Mouse (Mus musculus) cerebellum, adult 11-12 months (tissue): Measurements from ENCODE around the gene 6430571L13Rik.

Source experiments
- DNase-seq: peaks from one replicate; pipeline ENCODE4 v3.0.0; 2022

6430571L13Rik gene

DNA sequence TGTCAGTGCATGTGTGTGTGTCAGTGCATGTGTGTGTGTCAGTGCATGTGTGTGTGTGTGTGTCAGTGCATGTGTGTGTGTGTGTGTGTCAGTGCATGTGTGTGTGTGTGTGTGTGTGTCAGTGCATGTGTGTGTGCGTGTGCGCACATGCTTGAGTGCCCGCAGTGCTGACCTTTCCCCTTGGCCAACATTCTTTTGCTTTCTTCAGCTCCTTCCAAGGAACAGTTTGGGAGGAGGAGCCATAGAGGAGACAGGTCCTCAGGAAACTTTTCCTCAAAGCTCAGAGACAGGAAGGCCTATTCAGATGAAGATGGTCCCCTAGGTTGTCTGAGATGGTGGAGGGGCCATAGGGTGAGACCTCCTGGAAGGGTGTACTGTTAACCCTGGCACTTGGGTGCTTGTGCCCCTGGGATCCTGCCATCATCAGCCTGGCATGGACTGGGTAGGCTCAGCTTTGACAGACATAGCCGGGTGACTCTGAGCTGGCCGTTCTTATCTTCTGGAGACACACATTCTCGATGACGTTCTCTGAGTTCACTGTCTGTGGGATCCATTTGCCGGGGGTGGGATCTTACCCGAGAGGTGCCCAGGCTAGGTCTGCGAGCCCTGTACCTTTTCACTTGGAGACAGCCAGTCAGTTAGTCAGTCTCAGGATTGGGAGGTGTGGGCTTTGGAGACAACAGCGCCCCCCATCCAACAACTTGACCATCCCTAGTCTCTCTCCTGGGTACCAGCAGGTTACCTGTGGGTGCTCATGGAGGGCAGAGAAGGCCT is 33.1 kb upstream of the 6430571L13Rik start:
- DNase-seq, result no peak

DNA sequence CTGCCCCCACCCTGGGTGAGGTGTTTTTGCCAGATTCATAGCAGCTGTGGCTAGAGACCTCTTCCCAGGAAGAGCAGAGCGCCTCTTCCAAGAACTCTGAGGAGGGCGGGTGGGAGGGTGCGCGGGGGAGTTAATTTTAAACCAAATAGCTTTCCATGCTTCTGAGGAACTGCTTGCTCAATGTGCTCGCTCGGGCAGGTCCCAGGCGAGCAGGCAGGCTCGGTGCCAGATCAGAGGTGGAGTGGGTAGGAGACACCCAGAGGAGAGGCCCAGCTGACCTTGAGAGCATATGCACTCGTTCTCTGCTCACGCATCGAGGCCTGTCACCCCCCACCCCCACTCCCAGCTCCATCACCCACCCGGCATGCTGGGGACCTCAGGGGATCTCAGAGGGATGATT is 32.5 kb upstream of the 6430571L13Rik start:
- no peak for DNase-seq

DNA sequence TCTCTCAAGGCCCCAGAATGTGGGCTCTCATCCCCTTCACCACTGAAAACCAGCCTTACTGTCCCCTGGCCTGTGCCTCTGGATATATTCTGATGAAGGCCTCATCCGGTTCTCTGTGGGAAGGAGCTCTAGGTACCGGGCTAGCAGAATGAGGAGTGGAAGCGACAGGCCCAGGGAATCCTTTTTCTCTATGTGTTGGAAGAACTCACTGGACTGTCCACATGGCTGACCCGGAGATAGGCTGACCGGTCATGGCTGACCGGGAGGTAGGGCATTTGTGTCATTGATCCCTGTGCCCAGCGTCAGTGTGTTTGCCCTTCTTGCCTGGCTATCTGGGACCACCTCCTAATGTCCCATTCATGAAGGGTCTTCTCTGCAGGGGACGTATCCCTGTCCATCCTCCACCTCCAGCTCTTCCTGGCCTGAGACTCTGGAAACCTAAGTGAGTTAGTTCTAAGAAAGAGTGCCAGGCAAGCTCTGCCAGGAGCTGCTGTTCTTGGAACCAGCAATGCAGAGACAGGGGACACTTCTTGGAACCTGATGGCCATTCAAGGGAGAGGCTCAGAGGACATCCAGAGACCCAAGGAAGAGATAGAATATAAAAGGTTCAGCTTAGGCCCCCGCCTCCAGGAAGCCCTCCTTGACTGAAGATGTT is 31.9 kb upstream of the 6430571L13Rik start:
- DNase-seq, result no peak

DNA sequence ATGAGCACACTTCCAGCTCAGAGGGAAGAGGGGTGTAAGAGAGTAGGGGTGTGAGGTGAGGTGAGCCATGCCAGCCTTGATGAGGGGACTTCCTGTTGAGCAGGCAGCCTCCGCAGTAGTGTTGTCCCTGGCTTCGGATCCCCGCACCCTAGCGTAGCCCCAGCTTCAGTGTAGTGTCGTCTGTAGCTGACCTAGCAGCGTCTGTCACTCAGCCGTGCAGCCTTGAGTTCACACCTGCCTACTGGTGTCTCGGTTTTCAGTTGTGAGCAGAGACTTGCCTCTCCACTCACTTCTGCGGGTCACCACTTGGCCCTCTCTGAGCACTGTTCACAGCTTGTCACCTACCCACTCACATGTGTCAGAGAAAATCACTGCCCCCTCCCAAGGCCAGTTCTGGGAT is 31.2 kb upstream of the 6430571L13Rik start:
- no peak for DNase-seq

DNA sequence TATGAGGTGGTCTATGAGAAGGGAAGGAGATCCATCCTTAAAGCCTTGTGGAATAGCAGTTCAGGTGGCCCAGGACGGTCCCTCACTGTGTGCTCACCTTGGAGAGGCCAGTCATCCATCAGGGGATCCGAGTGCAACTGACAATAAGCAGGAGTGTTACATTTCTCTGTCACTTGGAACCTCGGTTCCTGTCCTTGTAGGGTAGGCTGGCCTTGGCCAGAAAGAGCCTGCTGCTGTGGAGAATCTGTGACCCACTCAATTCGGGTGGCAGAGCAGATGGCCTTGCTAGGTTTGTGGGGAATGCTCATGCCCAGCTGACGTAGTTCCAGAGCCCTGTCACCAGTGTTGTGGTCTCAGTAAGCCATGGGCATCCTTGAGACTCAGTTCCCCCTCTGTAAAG is 30.8 kb upstream of the 6430571L13Rik start:
- DNase-seq, result no peak

DNA sequence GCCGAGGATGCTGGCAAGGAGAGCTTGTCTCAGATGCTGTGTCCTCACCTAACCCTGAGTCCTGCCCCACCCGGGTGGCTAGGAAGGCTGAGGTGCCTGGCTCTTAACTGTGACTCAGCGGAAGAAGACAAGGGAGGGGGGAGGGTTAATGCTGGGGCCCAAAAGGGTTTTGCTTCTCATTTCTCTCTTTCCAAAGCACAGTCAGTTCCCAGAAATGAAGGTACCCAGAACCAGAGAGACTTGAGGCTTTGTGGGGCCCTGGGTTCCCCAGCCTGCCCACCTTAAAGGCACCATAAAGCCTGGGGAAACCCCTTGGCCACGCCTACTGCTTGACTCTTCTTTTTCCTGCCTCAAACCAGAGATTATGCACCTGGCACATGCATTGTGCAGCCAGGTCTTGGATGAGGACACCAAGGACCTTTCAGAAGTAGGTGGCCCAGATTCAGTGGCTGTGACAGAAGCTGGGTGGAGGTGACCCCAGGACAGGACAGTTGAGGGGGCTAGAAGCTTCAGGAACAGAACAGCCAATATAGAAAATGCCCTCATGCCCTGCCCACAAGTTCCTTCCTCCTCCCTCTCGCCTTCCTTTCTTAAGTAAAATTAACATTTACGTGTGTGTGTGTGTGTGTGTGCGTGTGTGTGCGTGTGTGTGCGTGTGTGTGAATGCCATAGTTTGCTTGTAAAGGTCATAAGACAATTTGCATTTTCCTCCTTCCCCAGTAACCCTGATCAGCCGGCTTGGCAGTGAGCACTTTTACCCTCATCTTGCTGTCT is 27.4 kb upstream of the 6430571L13Rik start:
- DNase-seq, result no peak

DNA sequence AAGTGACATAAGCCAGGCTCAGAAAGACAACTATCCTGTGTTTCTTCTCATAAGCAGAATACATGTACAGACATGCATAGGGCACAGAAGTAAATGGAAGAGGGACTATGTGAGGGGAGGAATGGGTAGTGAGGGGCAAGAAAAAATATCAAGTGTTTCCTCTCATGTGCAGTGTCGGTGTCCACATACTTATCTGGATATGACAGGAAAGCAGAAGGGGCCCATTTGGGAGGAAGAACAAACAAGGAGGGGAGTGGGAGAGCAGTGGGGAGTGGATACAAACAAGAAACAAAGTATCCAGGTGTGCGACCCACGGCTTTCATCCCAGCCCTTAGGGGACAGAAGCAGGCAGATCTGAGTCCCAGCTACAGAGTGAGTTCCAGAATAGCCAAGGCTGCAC is 26.5 kb upstream of the 6430571L13Rik start:
- DNase-seq, result no peak

DNA sequence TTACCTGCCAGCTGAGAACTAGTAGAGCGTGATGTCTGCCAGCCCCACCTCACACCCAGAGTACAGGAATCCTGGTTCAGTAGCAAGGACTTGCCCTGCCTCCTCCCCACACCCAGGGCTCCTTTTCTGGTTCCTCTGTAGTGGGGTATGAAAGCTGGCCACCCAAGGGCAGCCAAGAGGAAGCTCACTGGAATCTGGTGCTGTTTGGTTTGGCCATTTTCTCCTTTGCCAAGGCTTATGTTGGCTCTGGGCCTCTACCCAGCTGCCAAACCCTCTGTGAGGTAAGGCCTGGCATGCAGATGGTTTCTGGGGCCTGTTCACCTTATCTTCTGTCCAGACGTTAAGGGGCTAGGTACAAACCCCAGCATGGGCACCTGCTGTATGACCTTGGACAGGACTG is 24.6 kb upstream of the 6430571L13Rik start:
- no peak for DNase-seq

DNA sequence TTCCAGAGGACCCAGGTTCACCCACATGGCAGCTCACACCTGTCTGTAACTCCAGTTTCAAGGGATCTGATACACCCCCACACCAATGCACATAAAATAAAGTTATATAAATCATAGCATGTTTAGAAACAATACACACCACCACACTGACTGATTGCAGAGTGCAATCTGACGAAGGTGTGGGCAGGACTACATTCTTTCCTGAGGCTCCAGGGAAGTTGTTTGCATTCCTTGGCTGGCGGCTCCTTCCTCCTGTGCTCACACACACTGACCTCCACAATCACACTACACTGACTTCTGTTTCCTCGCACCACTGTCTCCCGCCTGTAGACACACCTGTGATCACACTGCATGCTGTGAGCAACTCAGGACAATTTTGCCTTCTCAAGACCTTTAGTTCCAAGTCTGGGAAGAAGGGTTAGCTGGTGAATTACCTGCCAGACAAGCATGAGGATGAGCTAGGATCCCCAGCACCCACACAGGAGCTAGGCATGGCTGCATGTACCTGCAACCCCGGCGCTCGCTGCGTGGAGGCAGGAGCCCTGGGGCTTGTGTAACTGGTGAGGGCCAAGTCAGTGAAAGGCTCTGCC is 17.8 kb upstream of the 6430571L13Rik start:
- DNase-seq, result no peak

DNA sequence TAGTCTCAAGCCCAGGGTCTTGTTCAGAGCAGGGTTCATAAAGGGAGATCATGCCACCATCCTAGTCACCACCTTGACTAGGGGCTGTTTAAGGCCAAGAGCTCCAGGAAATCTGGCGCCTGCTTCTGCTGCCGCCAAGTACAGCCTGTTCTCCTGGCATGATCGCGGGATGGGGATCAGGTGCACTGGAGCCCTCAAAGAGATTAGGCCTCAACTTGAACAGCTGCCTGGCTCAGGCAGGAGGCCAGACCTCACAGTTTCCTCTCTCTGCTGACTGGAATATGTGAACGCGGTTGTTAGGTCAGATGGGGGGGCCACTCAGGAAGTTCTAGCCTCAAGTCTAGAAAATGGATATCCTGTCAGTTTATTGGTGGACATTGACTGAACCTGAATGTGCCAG is 16.8 kb upstream of the 6430571L13Rik start:
- DNase-seq, result peak; percentile 83

DNA sequence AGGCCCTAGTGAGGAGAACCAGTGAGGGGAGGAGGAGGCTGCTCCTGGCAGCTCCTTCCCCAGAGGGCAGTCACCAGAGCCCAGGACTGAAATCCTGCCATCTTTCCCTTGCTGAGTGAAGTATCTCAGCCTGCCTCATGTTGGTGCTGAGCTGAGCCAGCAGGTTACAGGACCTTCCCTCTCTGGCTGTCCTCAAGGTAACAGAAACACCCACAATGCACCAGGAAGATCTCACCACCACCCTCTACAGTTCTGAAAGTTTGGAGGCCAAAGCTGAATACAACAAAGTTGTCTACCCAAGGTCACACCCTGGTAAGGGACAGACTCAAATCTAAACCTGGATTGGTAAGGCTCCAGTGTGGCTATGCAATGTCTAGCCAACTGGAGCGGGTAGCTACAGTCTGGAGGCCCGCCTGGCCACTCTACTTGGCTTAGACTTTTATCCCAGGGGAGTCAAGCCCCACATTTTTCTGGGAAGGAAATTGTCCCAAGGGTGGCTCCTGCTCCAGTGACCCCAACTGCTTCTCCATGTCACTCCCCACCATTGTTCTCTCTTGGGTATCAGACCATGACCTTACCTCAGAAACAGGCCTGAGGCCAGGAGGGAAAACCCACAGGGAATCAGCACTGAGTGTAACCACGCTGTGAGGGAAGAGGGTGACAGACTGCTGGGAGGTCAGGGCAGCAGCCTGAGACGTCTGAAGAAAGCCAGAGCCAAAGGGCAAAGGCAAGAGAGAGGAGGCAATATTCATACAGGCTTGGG is 15.4 kb upstream of the 6430571L13Rik start:
- DNase-seq, result peak; percentile 35

DNA sequence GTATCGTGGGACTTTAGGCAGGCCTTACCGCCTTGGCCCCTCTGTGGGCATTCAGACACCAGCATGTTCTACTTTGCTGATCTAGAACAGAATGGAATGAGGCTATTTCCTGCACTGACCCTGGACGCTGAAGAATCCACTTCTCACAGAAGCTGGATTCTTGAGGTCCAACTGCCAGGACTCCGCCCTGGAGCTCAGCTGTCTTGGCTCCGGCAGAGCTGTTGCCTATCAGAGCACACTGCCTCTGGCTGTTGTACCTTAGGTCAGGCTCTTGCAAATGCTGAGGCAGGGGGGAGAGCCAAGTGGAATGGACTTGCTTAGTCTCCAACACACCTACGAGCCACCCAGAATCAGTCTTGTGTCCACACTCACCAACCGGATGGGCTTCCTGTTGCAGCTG is 14.5 kb upstream of the 6430571L13Rik start:
- no peak for DNase-seq

DNA sequence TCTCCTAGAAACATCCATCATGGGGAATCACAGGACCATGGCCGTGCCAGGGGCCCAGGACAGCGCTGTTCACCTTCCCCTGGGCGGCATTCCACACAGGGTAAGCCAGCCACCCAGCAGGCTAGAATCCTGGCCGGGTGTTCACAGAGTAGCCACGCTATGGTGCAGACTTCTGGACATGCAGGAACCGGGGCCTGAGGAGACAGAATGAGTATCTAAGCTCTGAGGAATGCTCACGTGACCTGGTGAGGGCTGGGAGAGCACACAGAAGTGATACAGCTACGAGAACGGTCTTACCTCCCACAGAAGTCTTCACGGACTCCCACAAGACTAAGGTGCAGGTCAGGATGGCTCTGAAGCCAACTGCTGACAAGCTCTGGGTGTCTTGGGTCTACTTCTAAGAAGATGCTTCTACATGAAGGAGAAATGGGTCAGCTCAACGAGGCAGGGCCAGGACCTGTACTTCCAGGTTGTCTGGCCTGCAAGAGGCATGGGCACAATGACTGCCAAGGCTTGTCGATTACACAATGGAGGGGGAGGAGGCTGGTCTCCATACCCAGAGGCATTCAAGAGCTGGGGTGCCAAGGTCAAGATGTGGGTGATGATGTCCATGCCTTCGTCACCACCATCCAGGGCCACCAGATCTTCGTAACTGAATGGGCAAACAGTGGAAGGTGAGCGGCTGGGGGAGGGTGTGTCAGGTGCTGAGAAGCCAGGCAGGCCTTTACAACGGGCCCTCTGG is 12.4 kb upstream of the 6430571L13Rik start:
- no peak for DNase-seq

DNA sequence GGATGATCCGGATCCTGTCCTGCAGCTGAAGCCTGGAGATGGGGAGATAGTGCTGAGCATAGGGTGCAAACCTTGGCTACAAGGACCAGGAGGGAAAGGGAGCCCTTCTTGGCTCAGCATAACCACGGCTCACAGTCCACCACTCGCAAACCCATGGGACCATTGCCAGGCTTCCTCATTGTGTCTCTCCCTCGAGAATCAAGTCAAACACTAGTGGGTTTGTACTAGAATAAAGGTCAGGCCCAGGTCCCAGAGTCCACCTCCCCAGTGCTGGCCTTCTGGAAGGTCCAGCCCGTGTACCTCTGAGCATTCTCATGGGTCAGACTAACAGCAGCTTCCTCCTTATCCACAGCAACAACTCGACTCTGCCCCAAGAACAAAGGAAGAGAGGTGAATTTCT is 9.6 kb upstream of the 6430571L13Rik start:
- DNase-seq, result no peak

DNA sequence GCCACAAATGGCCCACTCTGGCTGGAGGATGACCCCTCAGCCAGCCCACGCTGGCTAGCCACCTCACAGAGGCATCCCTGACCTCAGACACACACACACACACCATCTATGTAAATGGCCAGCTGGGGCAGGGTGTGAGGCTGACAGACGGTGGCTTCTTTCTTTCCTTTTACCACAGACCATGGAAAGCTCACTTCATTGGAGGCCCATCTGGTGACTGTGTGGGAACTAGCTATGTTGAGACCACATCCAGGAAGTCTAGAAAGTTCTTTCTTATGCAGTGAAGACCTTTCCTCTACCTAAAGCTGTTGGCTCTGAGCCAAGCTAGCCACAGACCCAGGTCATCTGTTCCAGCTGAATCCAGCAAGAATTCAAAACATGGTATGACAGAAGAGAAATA is 6.7 kb upstream of the 6430571L13Rik start:
- DNase-seq, result peak; percentile 25

DNA sequence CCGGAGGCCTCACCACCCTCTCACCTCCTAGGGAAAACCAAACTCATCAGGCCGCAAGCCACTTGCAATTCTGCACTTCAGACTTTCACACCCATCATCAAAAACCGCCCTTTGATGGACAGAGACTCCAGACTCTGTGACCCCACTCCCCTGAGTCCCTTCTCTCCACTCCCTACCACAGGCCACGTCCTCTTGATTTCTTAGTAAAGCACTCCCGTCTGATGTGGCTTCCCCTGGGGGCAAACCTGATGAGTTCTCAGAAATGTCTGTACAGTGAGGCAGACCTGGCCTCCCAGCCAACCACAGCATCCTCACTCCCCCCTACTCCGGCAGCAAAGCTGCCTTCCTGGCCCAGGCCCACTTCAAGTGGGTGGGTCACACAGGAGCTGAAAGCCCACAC is 6.0 kb upstream of the 6430571L13Rik start:
- no peak for DNase-seq

DNA sequence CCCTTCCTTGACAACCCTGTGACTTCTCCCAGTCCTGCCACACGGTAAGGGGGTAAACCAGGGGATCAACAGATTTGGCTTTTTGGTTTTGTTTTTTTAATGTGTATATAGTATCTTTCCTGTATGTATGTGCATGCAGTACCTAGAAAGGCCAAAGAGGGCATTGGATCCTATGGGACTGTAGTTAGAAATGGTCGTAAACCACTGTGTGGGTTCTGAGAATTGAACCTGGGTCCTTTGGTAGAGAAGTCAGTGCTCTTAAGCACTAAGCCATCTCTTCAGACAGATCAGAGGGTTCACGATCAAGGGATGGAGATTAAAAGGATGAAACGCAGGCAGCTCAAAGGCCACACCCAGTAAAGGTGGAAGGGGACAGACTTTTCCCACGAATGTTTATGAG is 5.4 kb upstream of the 6430571L13Rik start:
- no peak for DNase-seq

DNA sequence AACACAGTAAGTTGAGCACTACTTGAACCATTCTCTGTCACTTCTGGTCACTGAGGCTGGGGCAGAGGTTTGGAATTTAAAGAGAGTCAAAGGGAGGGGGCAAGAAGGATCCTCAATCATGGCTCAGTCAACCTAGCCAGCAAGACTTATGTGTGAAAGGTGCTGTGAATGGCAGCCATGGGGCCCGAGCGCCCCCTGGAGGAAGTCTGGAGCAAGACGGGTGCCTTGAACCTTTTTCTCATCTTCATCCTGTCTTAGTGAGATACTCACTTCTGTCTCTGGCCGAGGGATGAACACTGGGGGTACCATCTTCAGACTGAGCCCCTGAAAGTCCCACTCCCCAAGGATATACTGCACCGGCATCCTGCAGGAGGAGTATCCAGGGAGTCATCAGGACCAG is 4.5 kb upstream of the 6430571L13Rik start:
- peak; percentile 75 for DNase-seq

DNA sequence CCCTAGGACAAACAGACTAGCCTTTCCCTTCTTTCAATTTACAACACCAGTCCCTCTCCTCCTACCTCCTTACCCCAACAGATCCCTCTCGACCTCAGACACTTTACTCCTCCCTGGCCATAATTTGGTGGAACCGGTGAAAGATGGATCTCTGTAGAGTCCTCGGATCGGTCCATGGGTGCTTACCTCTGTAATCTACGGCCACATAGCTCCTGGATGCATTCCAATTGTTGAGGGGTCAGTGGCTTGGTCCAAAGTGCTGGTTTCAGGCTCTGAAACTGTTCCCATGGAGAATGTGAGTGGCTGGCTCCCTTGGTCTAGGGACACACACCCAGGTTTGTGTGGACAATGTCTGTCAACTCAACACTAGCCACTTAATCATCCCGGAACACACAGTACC is 4.0 kb upstream of the 6430571L13Rik start:
- peak; percentile 51 for DNase-seq

DNA sequence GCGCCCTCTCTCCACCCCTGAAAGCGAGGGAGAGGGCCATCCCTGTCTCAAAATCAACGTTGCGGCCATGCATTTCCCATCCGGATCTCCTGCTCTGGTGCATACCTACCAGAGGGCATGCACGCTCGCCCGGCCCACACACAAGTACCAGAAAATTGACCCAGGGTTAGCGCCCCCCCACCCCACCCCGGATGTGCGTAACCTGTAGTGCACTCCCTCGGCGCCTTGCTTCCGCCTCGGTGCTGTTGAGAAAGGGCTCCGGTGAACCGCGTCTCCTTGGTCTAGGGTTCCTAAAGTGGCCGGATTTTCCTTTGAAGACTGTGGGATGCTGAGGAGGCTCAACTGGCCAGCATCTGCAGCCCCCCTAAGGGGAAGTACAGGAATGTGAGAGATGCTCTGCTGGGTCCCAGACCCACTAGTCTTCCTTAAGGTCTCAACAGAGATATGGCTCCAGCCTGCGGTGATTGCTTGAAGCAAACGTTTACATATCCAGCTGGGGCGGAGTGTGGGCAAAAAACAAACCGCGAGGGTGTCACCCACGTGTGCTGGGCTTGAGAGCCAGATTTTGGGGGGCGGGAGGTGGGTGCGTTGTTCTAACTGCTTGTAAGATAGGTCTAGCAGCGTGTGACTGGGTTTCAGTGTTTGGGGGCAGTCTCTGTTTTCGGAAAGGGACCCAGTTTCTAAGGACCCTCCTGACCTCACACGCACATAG is 2.1 kb upstream of the 6430571L13Rik start, which contains the start of gene Hemk1:
Gene Hemk1, minus strand, starts transcription at position 179 of the 712 bp plus-strand sequence.
- DNase-seq, result peak; percentile 76
